In the genomic region with DNA sequence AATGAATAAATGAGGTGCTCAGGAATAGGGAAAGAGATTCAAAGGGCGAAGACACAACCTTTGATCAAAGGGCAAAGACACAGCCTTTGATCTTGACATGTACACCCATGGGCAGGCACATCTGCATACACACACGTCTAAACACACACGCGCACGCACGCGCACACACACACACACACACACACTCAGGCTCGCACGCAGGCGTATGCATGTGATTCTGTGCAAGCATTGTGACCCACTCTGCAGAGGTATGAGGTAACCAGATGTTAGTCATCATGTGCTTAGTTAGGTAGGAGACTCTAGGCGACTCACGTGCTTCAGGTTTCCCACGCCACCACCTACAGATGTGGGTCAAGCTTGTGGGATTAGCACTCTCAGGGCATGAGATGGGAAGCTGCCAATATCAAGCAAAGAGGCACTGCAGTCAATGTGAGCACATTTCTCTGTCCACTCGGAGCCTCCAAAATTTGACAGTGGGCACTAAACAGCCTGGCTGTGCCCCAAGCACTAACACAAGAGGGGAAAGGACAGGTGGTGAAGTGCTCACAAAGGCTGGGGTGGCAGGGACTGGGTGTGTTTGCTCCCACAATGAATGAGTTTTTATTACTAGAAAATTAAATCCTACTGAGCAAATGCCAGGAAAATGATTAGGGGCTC, we compare ENCODE assay signal across 11 mouse cellular contexts.
DNase-seq lines count a peak whose midpoint lies in the region; ATAC-seq and TF ChIP-seq lines count a peak whose summit lies in the region.
"Had no signal": no experiment of that assay in that cellular context is flagged by ENCODE, and none has a peak within 500 bp of the region (broad histone marks: within the 10 kb centered on the region; RNA-seq: fewer than 3 reads in every experiment).

No protein-coding gene starts in this region.

- peaks cover 12% of the 10 kb centered on the region for H3K4me1 ChIP-seq in kidney, embryonic 16.5 days (ENCODE audit: insufficient read depth, low read length)
- peaks cover 51% of the 10 kb centered on the region for H3K4me1 ChIP-seq in forebrain, embryonic 13.5 days
- H3K4me1 ChIP-seq in midbrain, embryonic 12.5 days, result peaks cover 16% of the 10 kb centered on the region
- H3K4me1 ChIP-seq in thymus, adult 2 months (replicated peaks; ENCODE audit: control insufficient read depth, insufficient read depth, low read length), result peaks cover 10% of the 10 kb centered on the region

- WGBS in kidney, embryonic 16.5 days, result 87% methylated on average over 14 of the region's 14 CpGs
- WGBS in forebrain, embryonic 13.5 days, result 82% methylated on average over 14 of the region's 14 CpGs
- WGBS in midbrain, embryonic 12.5 days, result 84% methylated on average over 14 of the region's 14 CpGs
- 81% methylated on average over 14 of the region's 14 CpGs for WGBS in thymus, adult 2 months

- TF ChIP-seq POLR2A in thymus, adult 2 months (IDR thresholded peaks at IDR 0.05; ENCODE audit: control insufficient read depth, extremely low read depth, insufficient read depth, low read length, poor library complexity), result no peak

- no peak overlapping the region for H3K9ac ChIP-seq in kidney, embryonic 16.5 days (replicated peaks; ENCODE audit: low read length)
- H3K9ac ChIP-seq in forebrain, embryonic 13.5 days, result no peak overlapping the region
- H3K9ac ChIP-seq in midbrain, embryonic 12.5 days (replicated peaks), result no peak overlapping the region
- H3K9ac ChIP-seq: limb, embryonic 15.5 days had no signal

- no peaks in the 10 kb centered on the region for H3K27me3 ChIP-seq in kidney, embryonic 16.5 days (ENCODE audit: insufficient read depth, low read length)
- no peaks in the 10 kb centered on the region for H3K27me3 ChIP-seq in forebrain, embryonic 13.5 days
- no peaks in the 10 kb centered on the region for H3K27me3 ChIP-seq in midbrain, embryonic 12.5 days
- no peaks in the 10 kb centered on the region for H3K27me3 ChIP-seq in thymus, adult 2 months (ENCODE audit: control insufficient read depth, insufficient read depth, low read length)
- H3K27me3 ChIP-seq: limb, embryonic 15.5 days had no signal

- DNase-seq in kidney, adult 9 months, result no peak
- peak; percentile 42 for DNase-seq in CD4-positive, CD25-positive, alpha-beta regulatory T cell, adult 2 months (ENCODE audit: low read depth, low spot score)
- DNase-seq in layer of hippocampus, adult 9-10 months (ENCODE audit: low spot score), result no peak
- DNase-seq in thymus, adult 2 months, result no peak
- DNase-seq in thymus, postnatal 4 days, result no peak
- DNase-seq: gastrocnemius, adult 2 months; thymus, adult 18-20 months had no signal

- ATAC-seq in kidney, embryonic 16.5 days (ENCODE audit: low FRiP score, low TSS enrichment), result peak; percentile 50; the same call in 1 of the 2 replicates
- peak; percentile 28 for ATAC-seq in forebrain, embryonic 13.5 days
- ATAC-seq in midbrain, embryonic 12.5 days (ENCODE audit: low FRiP score, low read depth), result peak; percentile 39; the same call in 1 of the 2 replicates

- H3K27ac ChIP-seq in kidney, embryonic 16.5 days (ENCODE audit: low read length), result no peak overlapping the region
- H3K27ac ChIP-seq in forebrain, embryonic 13.5 days, result peak overlapping the region; percentile 76
- H3K27ac ChIP-seq in midbrain, embryonic 12.5 days (replicated peaks), result peak overlapping the region; percentile 35; the same call in 1 of the 2 replicates
- no peak overlapping the region for H3K27ac ChIP-seq in thymus, adult 2 months (ENCODE audit: control insufficient read depth, insufficient read depth, low read length)
- H3K27ac ChIP-seq: gastrocnemius, adult 2 months had no signal

- H3K4me2 ChIP-seq in kidney, embryonic 16.5 days (replicated peaks; ENCODE audit: low read depth, low read length), result no peak overlapping the region
- no peak overlapping the region for H3K4me2 ChIP-seq in forebrain, embryonic 13.5 days
- no peak overlapping the region for H3K4me2 ChIP-seq in midbrain, embryonic 12.5 days (replicated peaks)
- H3K4me2 ChIP-seq: limb, embryonic 15.5 days had no signal

- H3K36me3 ChIP-seq in kidney, embryonic 16.5 days (ENCODE audit: insufficient read depth, low read length), result no peaks in the 10 kb centered on the region
- H3K36me3 ChIP-seq in forebrain, embryonic 13.5 days (ENCODE audit: poor library complexity, severe bottlenecking), result no peaks in the 10 kb centered on the region
- no peaks in the 10 kb centered on the region for H3K36me3 ChIP-seq in midbrain, embryonic 12.5 days
- H3K36me3 ChIP-seq in thymus, adult 2 months (ENCODE audit: control insufficient read depth, insufficient read depth, low read length), result no peaks in the 10 kb centered on the region
- H3K36me3 ChIP-seq: limb, embryonic 15.5 days had no signal

- H3K9me3 ChIP-seq in kidney, embryonic 16.5 days (ENCODE audit: low read length), result no peaks in the 10 kb centered on the region
- H3K9me3 ChIP-seq in forebrain, embryonic 13.5 days (replicated peaks), result no peaks in the 10 kb centered on the region
- H3K9me3 ChIP-seq in midbrain, embryonic 12.5 days, result no peaks in the 10 kb centered on the region
- H3K9me3 ChIP-seq: limb, embryonic 15.5 days had no signal

- TF ChIP-seq CTCF in thymus, adult 2 months (IDR thresholded peaks at IDR 0.05; ENCODE audit: borderline replicate concordance, control insufficient read depth, extremely low read depth, insufficient read depth, low read length, poor library complexity), result no peak

- H3K4me3 ChIP-seq in kidney, embryonic 16.5 days (ENCODE audit: low read length), result no peak overlapping the region
- no peak overlapping the region for H3K4me3 ChIP-seq in forebrain, embryonic 13.5 days
- H3K4me3 ChIP-seq in midbrain, embryonic 12.5 days, result no peak overlapping the region
- H3K4me3 ChIP-seq in thymus, adult 2 months (ENCODE audit: control insufficient read depth, insufficient read depth, low read length), result no peak overlapping the region
- H3K4me3 ChIP-seq: gastrocnemius, adult 2 months; limb, embryonic 15.5 days had no signal

Comparison
In these comparisons a context has a peak if more than half of its experiments do, and no peak if none do; other contexts are left out.
1. H3K27ac ChIP-seq: peak in forebrain, embryonic 13.5 days (single experiment) and midbrain, embryonic 12.5 days (single experiment); none in kidney, embryonic 16.5 days (single experiment) and thymus, adult 2 months (single experiment).
2. Peak in every context shown above with its lines, with median percentiles within 50 percentile points of each other: ATAC-seq.